Mouse (Mus musculus) liver, embryonic 11.5 days (tissue): ENCODE results near the gene 2410015M20Rik. TPM values are rescaled to one million over a fixed set of nuclear protein-coding genes. Genes with fewer than 3 reads are reported as not detected.
A peak's percentile ranks its signal among the peaks of the same experiment; 100 is the strongest.
"Not testable (repeated sequence)": the region's sequence is repeated elsewhere in the genome, so short reads cannot be mapped to it uniquely, and the experiment has no call there.

Experiments
- ATAC-seq: fragments of 200-750 bp; cut with Nextera tagmentation; replicated peaks from 2 replicates; pipeline ENCODE4 v1.8.0; 2017; ENCODE audit warnings: moderate number of reproducible peaks, mild to moderate bottlenecking, moderate TSS enrichment, moderate library complexity; ENCODE audit not compliant: low FRiP score
- DNase-seq: peaks from one replicate; pipeline ENCODE4 v3.0.0-alpha.2; 2017; ENCODE audit warnings: low spot score
- H3K27ac ChIP-seq: fragments of 300-500 bp; sonication (generic); 2 replicates; pipeline ENCODE4 v1.5.1; 2014; ENCODE audit warnings: mild to moderate bottlenecking, low read depth, low read length, control low read depth
- H3K27me3 ChIP-seq: fragments of 300-500 bp; sonication (generic); replicated peaks from 2 replicates; pipeline ENCODE4 v1.6.1; 2014; ENCODE audit warnings: low read length, mixed read lengths; ENCODE audit not compliant: control insufficient read depth, insufficient read depth
- H3K36me3 ChIP-seq: fragments of 300-500 bp; sonication (generic); 2 replicates; pipeline ENCODE4 v1.6.1; 2014; ENCODE audit warnings: mild to moderate bottlenecking, low read length, moderate library complexity, mixed read lengths; ENCODE audit not compliant: control insufficient read depth, insufficient read depth
- H3K4me1 ChIP-seq: fragments of 300-500 bp; sonication (generic); replicated peaks from 2 replicates; pipeline ENCODE4 v1.6.1; 2014; ENCODE audit warnings: low read length, mixed read lengths; ENCODE audit not compliant: control insufficient read depth, insufficient read depth
- H3K4me2 ChIP-seq: fragments of 300-500 bp; sonication (generic); 2 replicates; pipeline ENCODE4 v1.6.1; 2014; ENCODE audit warnings: mild to moderate bottlenecking, control low read depth, moderate library complexity
- H3K4me3 ChIP-seq: fragments of 300-500 bp; sonication (generic); 2 replicates; pipeline ENCODE4 v1.5.1; 2014; ENCODE audit warnings: low read depth, low read length, control low read depth
- H3K9ac ChIP-seq: fragments of 300-500 bp; sonication (generic); 2 replicates; pipeline ENCODE4 v1.6.1; 2014; ENCODE audit warnings: low read depth, low read length, control low read depth
- H3K9me3 ChIP-seq: fragments of 300-500 bp; sonication (generic); 2 replicates; pipeline ENCODE4 v1.6.1; 2016; ENCODE audit warnings: low read length, inconsistent platforms, mixed read lengths; ENCODE audit not compliant: control insufficient read depth
- WGBS: fragments of 180-500 bp; shearing (Covaris S2); extraction: QIAGEN DNeasy Blood & Tissue Kit; methylation state at CpG from one replicate; pipeline ENCODE4 v1.1.7; 2014; 5-methylcytosine and 5-hydroxymethylcytosine counted together
- polyA plus RNA-seq: library from polyadenylated mRNA; unstranded; fragments of >200 nt; fragmentation: Nextera tagmentation; extraction: Ambion mirVana; gene quantifications from 2 replicates; pipeline ENCODE4 v1.2.1, GENCODE M21; 2014

2410015M20Rik gene
- polyA plus RNA-seq, 1 experiment from 2014 or later: 248 TPM

- ATAC-seq (no peak), DNase-seq (no peak)
- Histone ChIP-seq H3K9ac (no peak overlapping the region), H3K4me2 (peak overlapping the region; percentile 22; the same call in 1 of the 2 replicates), H3K36me3 (peaks cover 65% of the 10 kb centered on the region), H3K4me3 (peak overlapping the region; percentile 22; the same call in 1 of the 2 replicates), H3K27ac (no peak overlapping the region), H3K4me1 (peaks cover 30% of the 10 kb centered on the region), H3K27me3 (no peaks in the 10 kb centered on the region), H3K9me3 (no peaks in the 10 kb centered on the region)
- 81% methylated on average over 4 of the region's 4 CpGs for WGBS
Measured at GRCm38 (mm10) chr17:56615792-56616191, 6.2 kb upstream of the 2410015M20Rik start.

GRCm38 (mm10) chr17:56615136-56615784 is 5.7 kb upstream of the 2410015M20Rik start:
- Histone ChIP-seq H3K9me3 (no peaks in the 10 kb centered on the region), H3K9ac (peak overlapping the region; percentile 90), H3K4me3 (peak overlapping the region; percentile 82), H3K27ac (peak overlapping the region; percentile 25; the same call in 1 of the 2 replicates), H3K36me3 (peaks cover 59% of the 10 kb centered on the region), H3K4me1 (peaks cover 32% of the 10 kb centered on the region), H3K4me2 (peak overlapping the region; percentile 99), H3K27me3 (no peaks in the 10 kb centered on the region)
- 80% methylated on average over 11 of the region's 11 CpGs for WGBS
- ATAC-seq (no peak), DNase-seq (no peak)

- Histone ChIP-seq H3K4me3 (peak overlapping the region; percentile 82), H3K9ac (peak overlapping the region; percentile 90), H3K27me3 (no peaks in the 10 kb centered on the region), H3K4me1 (peaks cover 32% of the 10 kb centered on the region), H3K27ac (peak overlapping the region; percentile 82), H3K36me3 (peaks cover 53% of the 10 kb centered on the region), H3K4me2 (peak overlapping the region; percentile 99), H3K9me3 (no peaks in the 10 kb centered on the region)
- no peak for ATAC-seq
- no peak for DNase-seq
- WGBS: 22% methylated on average over 14 of the region's 14 CpGs
Measured at GRCm38 (mm10) chr17:56614391-56615135, 5.0 kb upstream of the 2410015M20Rik start.

GRCm38 (mm10) chr17:56613893-56614292 is 4.3 kb upstream of the 2410015M20Rik start:
- not testable (repeated sequence) for ATAC-seq, H3K27me3 ChIP-seq, H3K9me3 ChIP-seq
- peak; percentile 65 for DNase-seq
- peak overlapping the region; percentile 90 for H3K9ac ChIP-seq
- peak overlapping the region; percentile 82 for H3K4me3 ChIP-seq
- H3K36me3 ChIP-seq: peaks cover 47% of the 10 kb centered on the region
- peak overlapping the region; percentile 99 for H3K4me2 ChIP-seq
- peak overlapping the region; percentile 82 for H3K27ac ChIP-seq
- H3K4me1 ChIP-seq: peaks cover 32% of the 10 kb centered on the region
- WGBS: 0% methylated on average over 26 of the region's 26 CpGs

- H3K4me2 ChIP-seq: peak within 1 kb of the TSS; percentile 99
- WGBS: under 1% methylated on average over 52 of the region's 52 CpGs
- H3K9me3 ChIP-seq: no peaks in the 10 kb centered on the region
- ATAC-seq (peak; percentile 41), DNase-seq (peak; percentile 94)
- peak within 1 kb of the TSS; percentile 82 for H3K4me3 ChIP-seq
- H3K27me3 ChIP-seq: no peaks in the 10 kb centered on the region
- H3K9ac ChIP-seq: peak within 1 kb of the TSS; percentile 90
- peaks cover 42% of the 10 kb centered on the region for H3K36me3 ChIP-seq
- peaks cover 37% of the 10 kb centered on the region for H3K4me1 ChIP-seq
- peak within 1 kb of the TSS; percentile 91 for H3K27ac ChIP-seq
Measured at GRCm38 (mm10) chr17:56613236-56613844, 3.8 kb upstream of the 2410015M20Rik start, which contains the start of gene Rpl36. Gene Rpl36 (plus strand): TSS chr17:56613416.

- Histone ChIP-seq H3K4me1 (peaks cover 39% of the 10 kb centered on the region), H3K4me3 (peak overlapping the region; percentile 82), H3K27ac (peak overlapping the region; percentile 91), H3K9ac (peak overlapping the region; percentile 41), H3K36me3 (peaks cover 38% of the 10 kb centered on the region), H3K4me2 (peak overlapping the region; percentile 99)
- WGBS: 62% methylated on average over 10 of the region's 10 CpGs
- not testable (repeated sequence) for H3K9me3 ChIP-seq, DNase-seq, H3K27me3 ChIP-seq, ATAC-seq
Measured at GRCm38 (mm10) chr17:56612565-56612939, 3.0 kb upstream of the 2410015M20Rik start.

GRCm38 (mm10) chr17:56611861-56612564 is 2.4 kb upstream of the 2410015M20Rik start:
- ATAC-seq (peak; percentile 56), DNase-seq (peak; percentile 86)
- Histone ChIP-seq H3K27me3 (no peaks in the 10 kb centered on the region), H3K4me2 (peak overlapping the region; percentile 99), H3K9me3 (no peaks in the 10 kb centered on the region), H3K9ac (peak overlapping the region; percentile 41; the same call in 1 of the 2 replicates), H3K36me3 (peaks cover 33% of the 10 kb centered on the region), H3K4me3 (peak overlapping the region; percentile 42), H3K27ac (peak overlapping the region; percentile 91), H3K4me1 (peaks cover 39% of the 10 kb centered on the region)
- 11% methylated on average over 14 of the region's 14 CpGs for WGBS

GRCm38 (mm10) chr17:56611323-56611722 is 1.8 kb upstream of the 2410015M20Rik start:
- ATAC-seq: no peak
- H3K9me3 ChIP-seq: no peaks in the 10 kb centered on the region
- H3K4me2 ChIP-seq: peak overlapping the region; percentile 99
- H3K4me3 ChIP-seq: 0 out of 2 replicates have a peak overlapping the region, but pooled peaks have one; percentile 42
- peaks cover 39% of the 10 kb centered on the region for H3K4me1 ChIP-seq
- H3K27ac ChIP-seq: peak overlapping the region; percentile 91; the same call in 1 of the 2 replicates
- 67% methylated on average over 2 of the region's 2 CpGs for WGBS
- no peaks in the 10 kb centered on the region for H3K27me3 ChIP-seq
- H3K36me3 ChIP-seq: peaks cover 33% of the 10 kb centered on the region
- H3K9ac ChIP-seq: 0 out of 2 replicates have a peak overlapping the region, but pooled peaks have one; percentile 14
- DNase-seq: no peak
